Mouse (Mus musculus) myocyte (in vitro differentiated cells): Measurements from ENCODE around the gene Ssxa1. TPM values are rescaled to one million over a fixed set of nuclear protein-coding genes. Genes with fewer than 3 reads are reported as not detected.

Experiments
- polyA plus RNA-seq: library from polyadenylated mRNA; unstranded; fragments of >200 nt; fragmentation: generic; extraction: Trizol; gene quantifications from one replicate; pipeline ENCODE4 v1.2.1, GENCODE M21; 2012; ENCODE audit warnings: missing spikeins

The Ssxa1 gene
- polyA plus RNA-seq, 1 experiment = not detected

Other genes with a start within 250 kb of the Ssxa1 start
- gene Timp1, start 245.7 kb upstream of the Ssxa1 start, polyA plus RNA-seq = 387 TPM
- gene Syn1, start 194.8 kb upstream of the Ssxa1 start, polyA plus RNA-seq = 8.1 TPM
- gene Cfp, start 184.3 kb upstream of the Ssxa1 start, polyA plus RNA-seq = 1.7 TPM
- 18.9 TPM for gene Elk1, start 165.2 kb upstream of the Ssxa1 start, polyA plus RNA-seq
- gene Uxt, start 153.8 kb upstream of the Ssxa1 start, polyA plus RNA-seq = 57.6 TPM
- 0.52 TPM for gene Zfp182, start 53.5 kb upstream of the Ssxa1 start, polyA plus RNA-seq
- not detected for gene Spaca5, start 47.4 kb upstream of the Ssxa1 start, polyA plus RNA-seq
- 0.13 TPM for gene Zfp300, start 26.3 kb upstream of the Ssxa1 start, polyA plus RNA-seq
- gene Gm21876, start 59.8 kb downstream of the Ssxa1 start, polyA plus RNA-seq = not detected